Mouse (Mus musculus): ENCODE data around the gene Cd28. TPM values are rescaled to one million over a fixed set of nuclear protein-coding genes. Genes with fewer than 3 reads are reported as not detected.

Gene Cd28
- polyA plus RNA-seq, 1 experiment from 2014 or later: 0.20 TPM

DNA sequence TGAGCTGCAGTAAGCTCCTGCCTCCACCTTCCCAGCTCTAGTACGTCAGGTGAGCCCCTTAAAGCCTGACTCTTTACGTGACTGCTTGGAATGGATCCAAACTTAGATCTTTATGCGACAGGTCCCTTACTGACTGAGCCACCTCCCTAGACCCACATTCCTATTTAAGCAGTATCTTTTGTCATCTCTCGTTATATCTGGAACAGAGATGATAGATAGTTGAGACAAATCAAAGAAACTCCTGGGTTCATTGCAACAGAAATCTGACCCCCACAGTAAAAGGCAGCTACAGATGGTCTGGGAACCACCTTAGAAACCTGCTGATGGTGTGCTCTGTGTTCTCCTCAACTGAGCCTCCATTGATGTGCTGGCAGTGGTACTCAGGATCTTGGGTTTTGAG lies 59.6 kb downstream of the Cd28 start:
- Histone ChIP-seq H3K4me2 (replicated peaks) (no peak overlapping the region), H3K4me3 (no peak overlapping the region), H3K9ac (replicated peaks) (no peak overlapping the region), H3K9me3 (no peaks in the 10 kb centered on the region), H3K27ac (replicated peaks) (no peak overlapping the region), H3K4me1 (no peaks in the 10 kb centered on the region), H3K27me3 (no peaks in the 10 kb centered on the region), H3K36me3 (no peaks in the 10 kb centered on the region)
- WGBS: 91% methylated on average over 4 of the region's 4 CpGs
- ATAC-seq (ENCODE audit: low FRiP score, low read depth): no peak

DNA sequence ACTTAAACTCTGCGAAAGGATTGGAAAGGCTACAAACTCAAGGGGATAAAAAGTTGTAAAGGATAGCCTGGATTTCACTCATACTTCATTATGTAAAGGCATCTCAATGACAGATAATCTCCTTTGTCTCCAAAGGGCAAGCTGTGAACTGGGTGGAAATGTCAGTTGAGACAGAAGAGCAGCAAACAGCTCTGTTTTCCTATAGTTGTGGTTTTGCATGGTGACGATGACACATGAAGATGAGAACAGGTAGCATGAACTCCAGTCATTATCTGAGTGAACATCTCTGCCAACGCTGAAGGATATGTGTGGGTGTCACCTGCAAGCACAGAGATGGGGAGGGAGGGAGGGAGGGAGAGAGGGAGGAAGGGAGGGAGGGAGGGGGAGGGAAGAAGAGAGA lies 60.3 kb downstream of the Cd28 start:
- H3K4me3 ChIP-seq: no peak overlapping the region
- no peak overlapping the region for H3K27ac ChIP-seq (replicated peaks)
- no peaks in the 10 kb centered on the region for H3K4me1 ChIP-seq
- no peak overlapping the region for H3K4me2 ChIP-seq (replicated peaks)
- no peak for ATAC-seq (ENCODE audit: low FRiP score, low read depth)
- H3K27me3 ChIP-seq: no peaks in the 10 kb centered on the region
- 73% methylated on average over 3 of the region's 3 CpGs for WGBS
- no peaks in the 10 kb centered on the region for H3K9me3 ChIP-seq
- H3K36me3 ChIP-seq: no peaks in the 10 kb centered on the region
- H3K9ac ChIP-seq (replicated peaks): no peak overlapping the region

DNA sequence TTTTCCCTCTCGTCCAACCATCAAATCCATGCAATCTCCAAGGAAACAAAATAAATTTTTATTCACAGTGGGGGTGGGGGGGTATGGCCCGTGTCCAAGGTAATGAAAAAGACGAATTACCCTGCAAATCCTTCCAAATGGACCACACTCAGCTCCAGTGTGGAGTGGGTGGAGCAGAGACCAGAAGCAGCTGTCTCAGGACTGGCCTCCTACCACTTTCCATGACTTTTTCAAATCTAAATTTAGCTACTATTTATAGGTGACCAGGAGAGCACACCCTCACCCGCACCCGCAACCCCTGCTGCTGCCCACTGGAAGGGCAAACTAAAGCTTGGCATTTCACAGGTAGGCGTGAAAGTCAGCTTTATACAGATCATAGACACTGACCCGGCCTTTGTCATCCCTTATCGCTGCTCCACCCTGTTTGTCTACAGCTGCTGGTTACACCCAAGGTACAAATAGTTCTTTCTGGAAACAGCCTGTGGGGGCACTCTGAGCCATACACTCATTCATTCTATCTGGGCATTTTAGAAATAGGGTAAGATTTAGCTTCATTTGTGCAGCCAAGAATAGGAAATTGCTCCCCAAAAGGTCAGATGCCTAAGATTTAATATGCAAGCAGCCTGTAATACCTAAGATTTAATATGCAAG lies 62.0 kb downstream of the Cd28 start:
- Histone ChIP-seq H3K36me3 (no peaks in the 10 kb centered on the region), H3K4me1 (no peaks in the 10 kb centered on the region), H3K27me3 (no peaks in the 10 kb centered on the region), H3K27ac (replicated peaks) (no peak overlapping the region), H3K4me2 (replicated peaks) (no peak overlapping the region), H3K9me3 (no peaks in the 10 kb centered on the region), H3K9ac (replicated peaks) (no peak overlapping the region), H3K4me3 (no peak overlapping the region)
- no peak for ATAC-seq (ENCODE audit: low FRiP score, low read depth)
- WGBS: 87% methylated on average over 8 of the region's 8 CpGs

DNA sequence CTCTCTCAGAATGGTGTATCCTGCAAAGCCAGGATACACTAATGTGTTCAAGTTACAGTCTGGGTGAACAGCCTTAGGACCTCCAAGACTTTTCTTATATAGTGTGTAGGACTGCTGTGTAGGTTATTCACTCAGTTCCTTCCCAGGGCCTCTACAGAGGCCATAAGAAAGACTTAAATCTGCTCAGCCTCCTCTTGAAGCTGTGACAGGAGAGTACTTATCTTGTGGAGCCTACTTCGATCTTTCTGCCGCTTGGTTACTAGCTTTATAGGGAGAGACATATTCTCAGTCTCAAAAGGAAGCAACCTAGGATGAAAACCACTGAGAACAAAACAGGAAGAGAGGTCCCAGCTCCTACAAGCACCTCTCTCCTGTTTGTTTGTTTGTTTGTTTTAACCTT lies 62.6 kb downstream of the Cd28 start:
- no peak overlapping the region for H3K4me3 ChIP-seq
- 96% methylated on average over 2 of the region's 2 CpGs for WGBS
- H3K27me3 ChIP-seq: no peaks in the 10 kb centered on the region
- no peak overlapping the region for H3K27ac ChIP-seq (replicated peaks)
- no peak for ATAC-seq (ENCODE audit: low FRiP score, low read depth)
- no peaks in the 10 kb centered on the region for H3K9me3 ChIP-seq
- H3K9ac ChIP-seq (replicated peaks): no peak overlapping the region
- no peaks in the 10 kb centered on the region for H3K4me1 ChIP-seq
- no peaks in the 10 kb centered on the region for H3K36me3 ChIP-seq
- no peak overlapping the region for H3K4me2 ChIP-seq (replicated peaks)

DNA sequence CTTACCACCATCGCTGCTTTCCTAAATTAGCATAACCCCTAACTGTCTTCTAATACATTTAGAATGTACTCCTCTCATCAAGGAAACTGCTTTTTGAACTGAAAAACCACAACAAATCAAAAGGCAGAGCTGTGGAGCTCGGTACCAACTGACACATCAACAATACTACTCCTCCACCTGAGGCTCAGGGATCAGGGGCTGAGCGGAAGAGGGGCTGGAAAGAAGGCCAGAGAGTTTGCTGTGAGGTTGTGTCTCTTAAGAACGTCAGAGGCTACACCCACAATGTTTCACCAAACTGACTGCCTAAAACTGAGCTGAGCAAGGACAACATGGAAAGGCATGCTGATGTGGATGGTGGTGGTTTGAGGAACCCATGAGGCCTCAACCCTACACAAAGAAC lies 65.1 kb downstream of the Cd28 start:
- H3K27me3 ChIP-seq: no peaks in the 10 kb centered on the region
- H3K9ac ChIP-seq (replicated peaks): no peak overlapping the region
- H3K4me1 ChIP-seq: no peaks in the 10 kb centered on the region
- H3K27ac ChIP-seq (replicated peaks): no peak overlapping the region
- 82% methylated on average over 4 of the region's 4 CpGs for WGBS
- ATAC-seq (ENCODE audit: low FRiP score, low read depth): no peak
- H3K36me3 ChIP-seq: no peaks in the 10 kb centered on the region
- H3K4me3 ChIP-seq: no peak overlapping the region
- no peak overlapping the region for H3K4me2 ChIP-seq (replicated peaks)
- H3K9me3 ChIP-seq: no peaks in the 10 kb centered on the region

DNA sequence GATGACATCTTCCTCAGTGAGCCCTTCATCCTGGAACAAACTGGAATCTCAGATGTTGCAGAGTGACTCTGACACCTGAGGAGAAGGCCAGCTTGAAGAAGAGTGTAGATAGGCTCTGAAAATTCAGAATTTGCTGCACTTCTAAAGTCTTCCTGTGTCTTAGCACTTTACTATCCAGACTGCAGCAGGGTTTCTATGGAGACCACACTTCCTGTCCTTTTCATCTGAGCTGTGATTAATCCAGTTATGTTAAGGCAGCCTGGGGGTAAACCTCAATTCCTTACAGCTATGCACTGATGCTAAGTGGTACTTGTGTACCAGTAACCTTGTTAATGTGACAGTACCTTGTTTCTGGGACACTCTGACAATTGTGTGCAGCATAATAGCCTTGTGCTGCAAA lies 77.1 kb downstream of the Cd28 start:
- Histone ChIP-seq H3K9ac (replicated peaks) (no peak overlapping the region), H3K9me3 (no peaks in the 10 kb centered on the region), H3K4me2 (replicated peaks) (no peak overlapping the region), H3K4me1 (0 out of 2 replicates have a peak, but pooled peaks cover 4% of the 10 kb centered on the region), H3K4me3 (no peak overlapping the region), H3K27me3 (no peaks in the 10 kb centered on the region), H3K36me3 (no peaks in the 10 kb centered on the region), H3K27ac (replicated peaks) (no peak overlapping the region)
- ATAC-seq (ENCODE audit: low FRiP score, low read depth): no peak

DNA sequence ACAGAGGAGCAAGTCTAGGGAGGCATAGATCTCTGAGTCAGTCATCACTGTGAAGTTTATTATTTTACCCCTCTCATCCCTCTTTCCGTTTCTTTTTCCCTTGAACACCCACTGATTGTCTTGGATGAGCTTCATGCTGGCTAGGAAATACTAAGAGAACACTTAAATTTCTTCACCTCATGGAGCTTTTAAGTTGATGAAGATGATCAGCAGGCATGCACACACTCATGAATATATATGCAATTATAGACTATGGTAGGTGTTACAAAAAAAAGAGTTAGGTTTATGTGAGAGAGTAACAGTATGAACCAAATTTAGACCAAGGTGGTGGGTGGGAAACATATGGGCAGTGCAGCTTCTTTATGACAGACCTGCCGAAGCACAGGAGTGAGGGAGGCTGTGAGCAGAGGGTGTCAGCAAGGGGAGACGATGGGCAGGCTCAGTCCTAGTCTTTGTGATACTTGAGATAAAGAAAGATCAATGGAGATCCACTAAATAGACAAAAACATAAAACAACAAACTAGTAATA lies 79.1 kb downstream of the Cd28 start:
- Histone ChIP-seq H3K4me2 (replicated peaks) (no peak overlapping the region), H3K9ac (replicated peaks) (no peak overlapping the region), H3K36me3 (no peaks in the 10 kb centered on the region), H3K4me3 (no peak overlapping the region), H3K9me3 (no peaks in the 10 kb centered on the region), H3K27ac (replicated peaks) (no peak overlapping the region), H3K27me3 (no peaks in the 10 kb centered on the region), H3K4me1 (0 out of 2 replicates have a peak, but pooled peaks cover 4% of the 10 kb centered on the region)
- ATAC-seq (ENCODE audit: low FRiP score, low read depth): no peak
- WGBS: 86% methylated on average over 3 of the region's 3 CpGs

DNA sequence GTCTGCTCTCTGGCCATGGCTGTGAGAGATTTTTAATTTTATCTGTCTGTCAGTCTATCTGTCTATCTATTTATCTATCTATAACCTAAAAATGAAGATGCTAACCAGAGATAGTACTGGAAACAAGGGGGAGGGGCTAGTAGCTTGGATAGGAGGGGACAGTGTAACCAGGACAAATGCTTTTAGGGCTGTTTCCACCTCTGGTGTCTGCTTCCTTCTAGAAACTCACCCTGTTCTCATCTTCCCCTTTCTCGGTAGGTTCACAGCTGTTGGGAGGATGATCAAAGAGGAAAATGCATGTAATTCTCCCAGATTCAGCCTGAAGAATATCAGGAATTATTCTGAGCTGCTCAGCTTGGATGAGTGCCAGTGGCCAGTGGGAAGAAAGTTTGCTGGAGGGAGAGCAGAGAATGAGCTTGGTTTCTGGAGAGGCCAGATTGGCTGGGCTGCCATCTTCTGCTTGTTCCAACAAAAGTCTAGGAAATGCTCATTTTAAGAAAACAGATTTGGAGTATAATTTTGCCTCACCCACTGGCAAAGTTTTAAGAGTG lies 83.3 kb downstream of the Cd28 start:
- Histone ChIP-seq H3K4me1 (no peaks in the 10 kb centered on the region), H3K27ac (replicated peaks) (no peak overlapping the region), H3K9me3 (no peaks in the 10 kb centered on the region), H3K4me2 (replicated peaks) (no peak overlapping the region), H3K36me3 (no peaks in the 10 kb centered on the region), H3K4me3 (no peak overlapping the region), H3K9ac (replicated peaks) (no peak overlapping the region), H3K27me3 (no peaks in the 10 kb centered on the region)
- WGBS: 75% methylated on average over 1 of the region's 1 CpGs
- no peak for ATAC-seq (ENCODE audit: low FRiP score, low read depth)

DNA sequence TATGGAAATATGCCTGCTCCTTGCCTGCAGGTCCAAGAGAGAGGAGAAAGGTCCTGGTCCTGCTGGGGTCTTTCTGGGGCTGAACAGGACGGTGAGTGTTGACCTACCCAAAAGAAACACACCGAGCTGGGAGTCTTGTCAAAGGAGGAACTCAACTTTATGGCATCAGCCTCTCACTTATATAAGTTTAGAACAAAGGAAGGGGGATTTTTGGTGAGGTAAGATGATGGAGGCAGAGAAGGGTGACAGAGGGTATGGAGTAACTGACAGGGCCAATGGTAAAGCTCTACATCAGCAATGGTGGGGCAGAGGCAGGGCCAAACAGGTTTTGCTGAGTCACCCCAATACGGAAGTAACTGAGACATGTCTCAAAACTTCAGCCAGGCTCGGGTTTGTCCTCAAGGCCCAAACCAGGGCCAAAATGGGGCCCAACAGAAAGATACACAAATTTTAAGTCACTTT lies 84.6 kb downstream of the Cd28 start:
- no peaks in the 10 kb centered on the region for H3K27me3 ChIP-seq
- no peaks in the 10 kb centered on the region for H3K9me3 ChIP-seq
- no peaks in the 10 kb centered on the region for H3K4me1 ChIP-seq
- ATAC-seq (ENCODE audit: low FRiP score, low read depth): no peak
- H3K9ac ChIP-seq (replicated peaks): no peak overlapping the region
- H3K36me3 ChIP-seq: no peaks in the 10 kb centered on the region
- 91% methylated on average over 4 of the region's 4 CpGs for whole genome bisulfite sequencing
- no peak overlapping the region for H3K4me2 ChIP-seq (replicated peaks)
- H3K4me3 ChIP-seq: no peak overlapping the region
- H3K27ac ChIP-seq (replicated peaks): no peak overlapping the region

DNA sequence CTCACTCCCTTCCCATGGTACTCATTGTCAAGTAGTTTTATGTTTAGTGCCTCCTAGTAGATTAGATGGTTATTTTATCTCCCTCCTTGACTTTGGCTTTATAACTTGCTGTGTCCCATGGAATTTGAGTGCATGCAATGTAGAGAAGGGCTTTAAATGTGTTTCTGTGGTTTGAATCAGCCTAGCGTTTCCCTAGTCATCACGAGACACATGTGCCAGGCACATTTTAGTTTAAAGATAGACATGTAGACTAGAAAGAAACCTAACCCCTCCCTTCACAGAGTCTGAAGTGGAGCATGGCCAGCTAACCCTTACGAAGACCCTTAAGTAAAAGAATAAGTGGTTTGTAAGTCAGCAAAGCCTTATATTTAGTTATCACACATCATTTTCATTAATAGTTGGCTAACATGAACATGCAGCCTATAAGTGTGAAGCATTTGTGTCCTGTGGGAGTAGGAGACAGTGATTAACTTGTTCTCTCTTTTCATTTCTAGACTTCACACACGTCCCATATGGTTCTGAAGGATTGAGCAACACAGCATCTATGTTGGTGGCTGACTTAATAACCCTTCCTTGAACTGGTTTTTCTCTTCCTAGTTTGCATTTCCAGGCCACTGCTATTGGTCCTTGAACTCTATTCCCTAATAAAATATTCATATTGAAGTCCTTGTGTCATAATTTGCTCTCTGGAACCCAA lies 86.7 kb downstream of the Cd28 start:
- Histone ChIP-seq H3K9ac (replicated peaks) (no peak overlapping the region), H3K27me3 (no peaks in the 10 kb centered on the region), H3K36me3 (no peaks in the 10 kb centered on the region), H3K4me3 (no peak overlapping the region), H3K27ac (replicated peaks) (no peak overlapping the region), H3K4me2 (replicated peaks) (no peak overlapping the region), H3K4me1 (no peaks in the 10 kb centered on the region), H3K9me3 (no peaks in the 10 kb centered on the region)
- ATAC-seq (ENCODE audit: low FRiP score, low read depth): no peak
- WGBS: 90% methylated on average over 4 of the region's 4 CpGs

DNA sequence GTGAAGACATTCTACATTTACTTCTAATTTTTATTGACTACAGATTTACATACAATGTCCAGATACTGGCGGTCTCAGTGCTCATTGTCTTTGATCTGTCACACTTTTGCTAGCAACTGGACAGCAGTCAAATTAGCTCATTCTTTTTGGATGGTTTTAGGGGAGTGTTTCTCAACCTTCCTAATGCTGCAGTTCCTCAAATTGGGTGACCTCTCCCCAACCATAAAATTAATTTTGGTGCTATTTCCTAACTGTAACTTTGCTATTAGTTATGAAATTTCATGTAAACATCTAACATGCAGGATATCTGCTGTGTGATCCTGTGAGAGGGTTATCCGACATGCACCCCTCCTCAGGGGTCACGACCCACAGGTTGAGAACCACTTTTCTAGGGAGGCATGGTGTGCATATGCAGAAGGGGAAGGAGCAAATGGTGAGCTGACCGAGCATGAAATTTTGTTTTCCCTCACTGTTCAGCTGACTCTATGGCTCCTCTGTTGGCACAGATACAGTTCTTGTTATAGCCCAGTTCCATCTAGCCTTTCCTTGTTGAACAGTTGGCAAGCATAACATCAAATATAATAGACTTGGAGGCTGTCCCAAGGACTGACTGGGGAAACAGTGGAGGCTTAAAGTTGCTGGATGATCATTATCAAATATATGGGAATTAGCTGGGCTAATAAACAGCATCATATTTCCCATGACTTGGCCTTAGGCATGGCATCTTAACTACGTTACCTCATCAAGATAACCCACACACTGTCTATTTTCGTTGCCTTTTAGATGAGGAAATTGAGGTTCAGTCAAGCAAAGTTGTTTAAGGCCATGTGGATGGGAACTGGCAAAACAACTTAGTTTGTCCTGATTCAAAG lies 87.5 kb downstream of the Cd28 start:
- Histone ChIP-seq H3K4me2 (replicated peaks) (no peak overlapping the region), H3K36me3 (no peaks in the 10 kb centered on the region), H3K9me3 (no peaks in the 10 kb centered on the region), H3K4me1 (no peaks in the 10 kb centered on the region), H3K27me3 (no peaks in the 10 kb centered on the region), H3K4me3 (no peak overlapping the region), H3K9ac (replicated peaks) (no peak overlapping the region), H3K27ac (replicated peaks) (no peak overlapping the region)
- 92% methylated on average over 6 of the region's 6 CpGs for WGBS
- ATAC-seq (ENCODE audit: low FRiP score, low read depth): no peak

DNA sequence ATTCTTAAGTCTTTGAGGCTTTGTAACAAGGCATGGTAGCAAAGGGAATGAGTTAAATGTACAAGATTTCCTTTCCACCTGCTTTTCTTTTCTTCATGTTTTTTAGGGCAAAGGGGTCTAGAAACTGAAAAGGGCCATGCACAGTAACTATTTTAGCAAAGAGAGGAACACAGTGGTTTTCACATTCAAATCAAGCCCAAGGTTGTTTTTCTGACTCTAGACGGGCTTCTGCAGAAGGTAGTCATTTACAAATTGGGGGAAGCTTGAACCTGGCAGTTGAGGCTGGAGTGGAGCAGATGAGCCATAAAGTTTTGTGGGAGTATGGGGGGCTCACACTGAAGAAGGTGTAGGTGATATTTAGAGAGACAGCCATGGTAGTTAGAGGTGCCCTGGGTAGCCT lies 88.6 kb downstream of the Cd28 start:
- no peaks in the 10 kb centered on the region for H3K36me3 ChIP-seq
- H3K9ac ChIP-seq (replicated peaks): no peak overlapping the region
- ATAC-seq (ENCODE audit: low FRiP score, low read depth): no peak
- H3K4me2 ChIP-seq (replicated peaks): no peak overlapping the region
- no peaks in the 10 kb centered on the region for H3K27me3 ChIP-seq
- no peaks in the 10 kb centered on the region for H3K4me1 ChIP-seq
- no peak overlapping the region for H3K4me3 ChIP-seq
- H3K27ac ChIP-seq (replicated peaks): no peak overlapping the region
- 71% methylated on average over 1 of the region's 1 CpGs for WGBS
- no peaks in the 10 kb centered on the region for H3K9me3 ChIP-seq
